Mouse (Mus musculus): ENCODE measurements around the gene Krtap1-4. TPM values are rescaled to one million over a fixed set of nuclear protein-coding genes. Genes with fewer than 3 reads are reported as not detected.

The Krtap1-4 gene
- total and polyA plus RNA-seq, 3 experiments = not detected

DNA sequence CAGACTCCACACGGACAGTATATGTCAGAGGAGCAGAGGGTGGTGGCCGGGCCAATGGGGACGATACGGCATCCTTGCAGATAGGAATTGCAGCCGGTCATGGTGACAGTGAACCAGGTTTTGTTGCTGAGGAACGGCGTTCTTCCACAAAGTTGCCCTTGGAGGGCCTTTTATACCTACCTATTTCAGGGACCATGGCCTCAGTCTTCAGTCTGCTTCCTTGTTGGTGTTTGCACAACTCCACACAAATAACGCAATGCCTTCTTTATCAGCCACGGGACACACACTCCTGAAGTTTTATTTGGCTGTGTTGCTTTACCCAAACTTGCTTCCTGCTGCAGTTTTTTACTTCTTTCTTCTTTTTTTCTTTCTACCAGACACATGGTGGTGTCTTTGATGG lies 24.1 kb downstream of the Krtap1-4 start, which contains the start of gene Gm11939:
Gene Gm11939, minus strand, starts transcription at position 101 of the 400 bp plus-strand sequence.
- Histone ChIP-seq H3K79me2 (ENCODE audit: control insufficient read depth, insufficient read depth, low read length, poor library complexity) (no peaks in the 10 kb centered on the region), H3K27ac (ENCODE audit: control insufficient read depth, low read depth, low read length) (no peak within 1 kb of the TSS), H3K9me3 (replicated peaks; ENCODE audit: insufficient read depth, low read length) (no peaks in the 10 kb centered on the region), H3K36me3 (ENCODE audit: control insufficient read depth in 1 of 2, insufficient read depth in 2 of 2, low read length in 2 of 2) (no peaks in the 10 kb centered on the region), H3K4me3 (ENCODE audit: control insufficient read depth in 1 of 2, insufficient read depth in 1 of 2, low read depth in 2 of 2, low read length in 2 of 2) (no peak within 1 kb of the TSS), H3K9ac (ENCODE audit: control insufficient read depth, low read depth, low read length, poor library complexity, severe bottlenecking) (no peak within 1 kb of the TSS), H3K27me3 (ENCODE audit: control insufficient read depth in 1 of 2, insufficient read depth in 2 of 2, low read length in 2 of 2) (no peaks in the 10 kb centered on the region), H3K4me1 (ENCODE audit: control insufficient read depth in 1 of 2, insufficient read depth in 2 of 2, low read length in 2 of 2) (no peaks in the 10 kb centered on the region)
- TF ChIP-seq HCFC1 (IDR thresholded peaks at IDR 0.05; ENCODE audit: low read depth, low read length) (no peak), POLR2A (IDR thresholded peaks at IDR 0.05; ENCODE audit: control insufficient read depth in 1 of 2, insufficient read depth in 1 of 2, low read depth in 1 of 2, low read length in 2 of 2, poor library complexity in 1 of 2) (no peak), MYC (IDR thresholded peaks at IDR 0.05; ENCODE audit: low read depth, low read length) (no peak), E2F4 (IDR thresholded peaks at IDR 0.05; ENCODE audit: borderline replicate concordance, low read depth, low read length) (no peak), SIN3A (IDR thresholded peaks at IDR 0.05; ENCODE audit: low read length) (no peak), GABPA (IDR thresholded peaks at IDR 0.05; ENCODE audit: low read depth, low read length) (no peak), CHD2 (IDR thresholded peaks at IDR 0.05; ENCODE audit: low read length) (no peak), TBP (IDR thresholded peaks at IDR 0.05; ENCODE audit: low read depth, low read length) (no peak), MXI1 (IDR thresholded peaks at IDR 0.05; ENCODE audit: low read depth, low read length) (no peak), ETS1 (IDR thresholded peaks at IDR 0.05; ENCODE audit: low read depth, low read length) (no peak), KAT2A (conservative IDR thresholded peaks at IDR 0.05; ENCODE audit: low read depth, low read length) (no peak), MAZ (IDR thresholded peaks at IDR 0.05; ENCODE audit: low read depth, low read length) (no peak), ZNF384 (IDR thresholded peaks at IDR 0.05; ENCODE audit: low read depth, low read length) (no peak), SMC3 (IDR thresholded peaks at IDR 0.05; ENCODE audit: low read depth, low read length) (no peak), BHLHE40 (IDR thresholded peaks at IDR 0.05; ENCODE audit: borderline replicate concordance, low read depth, low read length) (no peak), MYB (IDR thresholded peaks at IDR 0.05; ENCODE audit: low read depth, low read length) (no peak), ZKSCAN1 (IDR thresholded peaks at IDR 0.05; ENCODE audit: low read depth, low read length) (no peak), NRF1 (IDR thresholded peaks at IDR 0.05; ENCODE audit: insufficient read depth, low read depth, low read length, poor library complexity, severe bottlenecking) (no peak)
- no peak for DNase-seq (ENCODE audit: low read depth, low spot score)

GRCm38 (mm10) chr11:99557976-99558745 lies 25.3 kb downstream of the Krtap1-4 start:
- no peak overlapping the region for H3K27ac ChIP-seq (ENCODE audit: control insufficient read depth, low read depth, low read length)
- no peaks in the 10 kb centered on the region for H3K79me2 ChIP-seq (ENCODE audit: control insufficient read depth, insufficient read depth, low read length, poor library complexity)
- no peaks in the 10 kb centered on the region for H3K4me1 ChIP-seq (ENCODE audit: control insufficient read depth in 1 of 2, insufficient read depth in 2 of 2, low read length in 2 of 2)
- no peaks in the 10 kb centered on the region for H3K27me3 ChIP-seq (ENCODE audit: control insufficient read depth in 1 of 2, insufficient read depth in 2 of 2, low read length in 2 of 2)
- no peak for DNase-seq (ENCODE audit: low read depth, low spot score)
- no peaks in the 10 kb centered on the region for H3K9me3 ChIP-seq (replicated peaks; ENCODE audit: insufficient read depth, low read length)
- no peak overlapping the region for H3K9ac ChIP-seq (ENCODE audit: control insufficient read depth, low read depth, low read length, poor library complexity, severe bottlenecking)
- H3K36me3 ChIP-seq (ENCODE audit: control insufficient read depth in 1 of 2, insufficient read depth in 2 of 2, low read length in 2 of 2) = no peaks in the 10 kb centered on the region
- no peak overlapping the region for H3K4me3 ChIP-seq (ENCODE audit: control insufficient read depth in 1 of 2, insufficient read depth in 1 of 2, low read depth in 2 of 2, low read length in 2 of 2)
- TF ChIP-seq UBTF (IDR thresholded peaks at IDR 0.05; ENCODE audit: borderline replicate concordance, insufficient read depth, low read depth, low read length) (no peak), POLR2AphosphoS5 (IDR thresholded peaks at IDR 0.05; ENCODE audit: borderline replicate concordance, low read depth, low read length) (no peak), CHD1 (IDR thresholded peaks at IDR 0.05; ENCODE audit: low read depth, low read length) (no peak), ZNF384 (IDR thresholded peaks at IDR 0.05; ENCODE audit: low read depth, low read length) (no peak), SIN3A (IDR thresholded peaks at IDR 0.05; ENCODE audit: low read length) (no peak), RAD21 (IDR thresholded peaks at IDR 0.05; ENCODE audit: low read depth, low read length) (no peak), SMC3 (IDR thresholded peaks at IDR 0.05; ENCODE audit: low read depth, low read length) (no peak), TCF12 (IDR thresholded peaks at IDR 0.05; ENCODE audit: low read depth, low read length) (no peak), MAZ (IDR thresholded peaks at IDR 0.05; ENCODE audit: low read depth, low read length) (no peak), USF2 (IDR thresholded peaks at IDR 0.05; ENCODE audit: borderline replicate concordance in 1 of 2, insufficient read depth in 1 of 2, low read depth in 1 of 2, low read length in 2 of 2) (no peak), ELF1 (IDR thresholded peaks at IDR 0.05; ENCODE audit: low read depth, low read length) (no peak)
